In the genomic region with DNA sequence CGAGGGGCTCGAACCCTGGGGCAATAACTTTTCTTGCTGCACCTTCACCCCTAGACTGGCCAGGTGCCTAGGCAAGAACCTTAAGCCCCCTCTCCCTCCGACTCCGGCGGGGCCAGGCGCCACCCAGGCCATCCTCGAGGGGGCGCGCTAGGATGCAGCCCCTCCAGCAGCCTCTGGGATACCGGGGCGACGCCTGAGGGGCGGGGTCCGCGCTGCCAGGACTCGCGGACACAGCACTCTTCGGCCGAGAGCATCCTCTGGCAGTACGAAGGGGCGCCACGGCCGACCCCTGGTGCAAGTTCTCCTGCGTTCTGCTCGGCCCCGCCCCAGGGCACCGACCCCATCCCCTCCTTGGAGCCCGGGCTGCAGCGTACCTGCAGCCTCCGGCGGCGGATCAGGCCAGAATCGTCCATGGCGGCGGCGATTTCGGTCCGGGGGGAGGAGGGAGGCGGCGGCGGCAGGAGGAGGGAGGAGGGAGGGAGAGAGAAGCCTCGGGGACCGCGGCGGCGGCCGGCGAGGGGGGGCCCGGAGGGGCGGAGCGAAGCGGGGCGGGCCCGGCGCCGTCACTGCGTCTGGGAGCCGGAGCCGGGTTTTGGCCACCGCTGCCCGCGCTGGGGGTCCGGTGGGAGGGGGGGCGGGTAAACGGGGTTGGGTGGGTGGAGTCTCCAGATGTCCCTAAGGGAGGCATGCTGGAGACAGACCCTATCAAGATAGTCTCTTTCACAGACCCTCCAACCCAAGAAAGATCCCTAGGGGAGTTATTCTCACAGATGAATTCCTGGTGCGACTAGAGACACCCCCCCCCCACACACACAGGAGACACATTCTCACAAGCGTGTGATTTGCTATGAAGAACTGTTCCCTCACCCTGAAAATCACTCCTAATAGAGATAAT, we compare ENCODE assay signal across 8 mouse cellular contexts. TPM values are rescaled to one million over a fixed set of nuclear protein-coding genes. Genes with fewer than 3 reads are reported as not detected.
DNase-seq lines count a peak whose midpoint lies in the region; ATAC-seq and TF ChIP-seq lines count a peak whose summit lies in the region.

No protein-coding gene starts in this region.

- H3K9me3 ChIP-seq in kidney, postnatal 0 days (replicated peaks; ENCODE audit: low read length): no peaks in the 10 kb centered on the region
- H3K9me3 ChIP-seq in intestine, embryonic 14.5 days (ENCODE audit: control insufficient read depth, low read length): 0 out of 2 replicates have a peak, but pooled peaks cover 2% of the 10 kb centered on the region
- H3K9me3 ChIP-seq in neural tube, embryonic 11.5 days (ENCODE audit: control insufficient read depth, low read length): no peaks in the 10 kb centered on the region

- H3K4me2 ChIP-seq in kidney, postnatal 0 days (ENCODE audit: low read length): peak overlapping the region; percentile 68
- H3K4me2 ChIP-seq in intestine, embryonic 14.5 days (ENCODE audit: low read length): peak overlapping the region; percentile 57
- H3K4me2 ChIP-seq in neural tube, embryonic 11.5 days (ENCODE audit: low read depth): peak overlapping the region; percentile 93

- no peak overlapping the region for H3K9ac ChIP-seq in kidney, postnatal 0 days (ENCODE audit: low read depth, low read length)
- H3K9ac ChIP-seq in intestine, embryonic 14.5 days (ENCODE audit: low read length): no peak overlapping the region
- H3K9ac ChIP-seq in neural tube, embryonic 11.5 days (ENCODE audit: low read length): peak overlapping the region; percentile 57

- no peak for TF ChIP-seq CTCF in kidney, postnatal 0 days (IDR thresholded peaks at IDR 0.05; ENCODE audit: low read depth)

- ATAC-seq in kidney, postnatal 0 days (replicated peaks; ENCODE audit: low FRiP score, low read depth): 0 out of 2 replicates have a peak, but pooled peaks have one; percentile 25
- peak; percentile 30; the same call in 1 of the 2 replicates for ATAC-seq in intestine, embryonic 14.5 days (replicated peaks; ENCODE audit: low FRiP score, low TSS enrichment, low read depth)
- ATAC-seq in neural tube, embryonic 11.5 days (ENCODE audit: insufficient read depth, low FRiP score, low TSS enrichment): peak; percentile 56

- no peak overlapping the region for H3K27ac ChIP-seq in kidney, postnatal 0 days
- H3K27ac ChIP-seq in intestine, embryonic 14.5 days (ENCODE audit: low read depth): no peak overlapping the region
- H3K27ac ChIP-seq in neural tube, embryonic 11.5 days (ENCODE audit: low read depth, low read length): no peak overlapping the region

- H3K36me3 ChIP-seq in kidney, postnatal 0 days (ENCODE audit: insufficient read depth, low read length): no peaks in the 10 kb centered on the region
- H3K36me3 ChIP-seq in intestine, embryonic 14.5 days (ENCODE audit: control insufficient read depth, insufficient read depth, low read length): no peaks in the 10 kb centered on the region
- H3K36me3 ChIP-seq in neural tube, embryonic 11.5 days (ENCODE audit: control insufficient read depth, insufficient read depth, low read length): no peaks in the 10 kb centered on the region

- peak overlapping the region; percentile 34 for H3K4me3 ChIP-seq in kidney, postnatal 0 days (replicated peaks; ENCODE audit: low read depth, low read length)
- H3K4me3 ChIP-seq in intestine, embryonic 14.5 days (ENCODE audit: low read depth, low read length): peak overlapping the region; percentile 33
- H3K4me3 ChIP-seq in neural tube, embryonic 11.5 days (ENCODE audit: low read depth, low read length): peak overlapping the region; percentile 56

- 0 out of 2 replicates have a peak, but pooled peaks cover 6% of the 10 kb centered on the region for H3K4me1 ChIP-seq in kidney, postnatal 0 days (replicated peaks; ENCODE audit: insufficient read depth, low read length)
- H3K4me1 ChIP-seq in intestine, embryonic 14.5 days (replicated peaks; ENCODE audit: control insufficient read depth, insufficient read depth, low read length): 0 out of 2 replicates have a peak, but pooled peaks cover 4% of the 10 kb centered on the region
- H3K4me1 ChIP-seq in neural tube, embryonic 11.5 days (ENCODE audit: control insufficient read depth, insufficient read depth, low read length): peaks cover 8% of the 10 kb centered on the region; the same call in 1 of the 2 replicates

- whole genome bisulfite sequencing in kidney, postnatal 0 days: under 1% methylated on average over 43 of the region's 67 CpGs
- under 1% methylated on average over 46 of the region's 67 CpGs for WGBS in intestine, embryonic 14.5 days
- 1% methylated on average over 38 of the region's 67 CpGs for WGBS in neural tube, embryonic 11.5 days

- DNase-seq in kidney, postnatal 0 days (ENCODE audit: low spot score): no peak
- DNase-seq in kidney, adult 9 months: no peak
- peak; percentile 73 for DNase-seq in R1 (ENCODE audit: low read depth, low spot score)
- peak; percentile 66 for DNase-seq in embryo, embryonic 9.5 days (ENCODE audit: extremely low spot score)
- peak; percentile 66 for DNase-seq in intestine, embryonic 14.5 days (ENCODE audit: low spot score)
- DNase-seq in neural tube, embryonic 11.5 days (ENCODE audit: low spot score): peak; percentile 80
- no peak for DNase-seq in Muller cell, postnatal 12 days (ENCODE audit: inconsistent ontology term)
- DNase-seq in spleen, postnatal 14 days (ENCODE audit: low spot score in 2 of 2): no peak

- H3K27me3 ChIP-seq in kidney, postnatal 0 days (ENCODE audit: insufficient read depth, low read length): peaks cover 52% of the 10 kb centered on the region
- peaks cover 73% of the 10 kb centered on the region for H3K27me3 ChIP-seq in intestine, embryonic 14.5 days (replicated peaks; ENCODE audit: control insufficient read depth, insufficient read depth, low read length)
- H3K27me3 ChIP-seq in neural tube, embryonic 11.5 days (ENCODE audit: control insufficient read depth, insufficient read depth, low read length): peaks cover 60% of the 10 kb centered on the region

RNA-seq across cellular contexts. Expression of gene Rtbdn, which starts 0.9 kb away (rescaled TPM):
- polyA plus RNA-seq in kidney, postnatal 0 days (2015; fragmentation: Nextera tagmentation; extraction: Ambion mirVana): 0.09 TPM in 1 of 2 replicates, not detected in the other
- polyA plus RNA-seq in intestine, embryonic 14.5 days (2014; fragmentation: Nextera tagmentation; extraction: Ambion mirVana): 0.09 TPM in 1 of 2 replicates, not detected in the other
- polyA plus RNA-seq in neural tube, embryonic 11.5 days (2014; fragmentation: Nextera tagmentation; extraction: Ambion mirVana): 0.25 TPM in 1 of 2 replicates, not detected in the other

RNA-seq across cellular contexts. Expression of gene Mast1, which starts 8.7 kb away (rescaled TPM):
- polyA plus RNA-seq in kidney, postnatal 0 days (2015; fragmentation: Nextera tagmentation; extraction: Ambion mirVana): 0.04 and 0.08 TPM in 2 replicates
- 2.3 and 2.6 TPM in 2 replicates for polyA plus RNA-seq in intestine, embryonic 14.5 days (2014; fragmentation: Nextera tagmentation; extraction: Ambion mirVana)
- 13.8 and 14.6 TPM in 2 replicates for polyA plus RNA-seq in neural tube, embryonic 11.5 days (2014; fragmentation: Nextera tagmentation; extraction: Ambion mirVana)

RNA-seq across cellular contexts. Expression of gene Gm49661, which starts 23.4 kb away (rescaled TPM):
- not detected in 2 replicates for polyA plus RNA-seq in kidney, postnatal 0 days (2015; fragmentation: Nextera tagmentation; extraction: Ambion mirVana)
- polyA plus RNA-seq in intestine, embryonic 14.5 days (2014; fragmentation: Nextera tagmentation; extraction: Ambion mirVana): not detected in 2 replicates
- polyA plus RNA-seq in neural tube, embryonic 11.5 days (2014; fragmentation: Nextera tagmentation; extraction: Ambion mirVana): not detected in 2 replicates

RNA-seq across cellular contexts. Expression of gene Prdx2, which starts 23.5 kb away (rescaled TPM):
- 729 and 747 TPM in 2 replicates for polyA plus RNA-seq in kidney, postnatal 0 days (2015; fragmentation: Nextera tagmentation; extraction: Ambion mirVana)
- 771 and 821 TPM in 2 replicates for polyA plus RNA-seq in intestine, embryonic 14.5 days (2014; fragmentation: Nextera tagmentation; extraction: Ambion mirVana)
- polyA plus RNA-seq in neural tube, embryonic 11.5 days (2014; fragmentation: Nextera tagmentation; extraction: Ambion mirVana): 1,335 and 1,358 TPM in 2 replicates

RNA-seq across cellular contexts. Expression of gene Rnaseh2a, which starts 23.7 kb away (rescaled TPM):
- 101 and 103 TPM in 2 replicates for polyA plus RNA-seq in kidney, postnatal 0 days (2015; fragmentation: Nextera tagmentation; extraction: Ambion mirVana)
- 132 and 141 TPM in 2 replicates for polyA plus RNA-seq in intestine, embryonic 14.5 days (2014; fragmentation: Nextera tagmentation; extraction: Ambion mirVana)
- polyA plus RNA-seq in neural tube, embryonic 11.5 days (2014; fragmentation: Nextera tagmentation; extraction: Ambion mirVana): 92.9 and 116 TPM in 2 replicates

Comparison
In these comparisons a context has a peak if more than half of its experiments do, and no peak if none do; other contexts are left out.
1. DNase-seq: peak in R1 (single experiment), embryo, embryonic 9.5 days (single experiment), intestine, embryonic 14.5 days (single experiment) and neural tube, embryonic 11.5 days (single experiment); none in kidney, postnatal 0 days (single experiment), kidney, adult 9 months (single experiment), Muller cell, postnatal 12 days (single experiment) and spleen, postnatal 14 days (0 of 2).
2. Peak in every context shown above with its lines, with median percentiles within 50 percentile points of each other: ATAC-seq, H3K4me2 ChIP-seq and H3K4me3 ChIP-seq.